Mouse (Mus musculus): ENCODE measurements around the gene Tmem51.

Tmem51 gene

DNA sequence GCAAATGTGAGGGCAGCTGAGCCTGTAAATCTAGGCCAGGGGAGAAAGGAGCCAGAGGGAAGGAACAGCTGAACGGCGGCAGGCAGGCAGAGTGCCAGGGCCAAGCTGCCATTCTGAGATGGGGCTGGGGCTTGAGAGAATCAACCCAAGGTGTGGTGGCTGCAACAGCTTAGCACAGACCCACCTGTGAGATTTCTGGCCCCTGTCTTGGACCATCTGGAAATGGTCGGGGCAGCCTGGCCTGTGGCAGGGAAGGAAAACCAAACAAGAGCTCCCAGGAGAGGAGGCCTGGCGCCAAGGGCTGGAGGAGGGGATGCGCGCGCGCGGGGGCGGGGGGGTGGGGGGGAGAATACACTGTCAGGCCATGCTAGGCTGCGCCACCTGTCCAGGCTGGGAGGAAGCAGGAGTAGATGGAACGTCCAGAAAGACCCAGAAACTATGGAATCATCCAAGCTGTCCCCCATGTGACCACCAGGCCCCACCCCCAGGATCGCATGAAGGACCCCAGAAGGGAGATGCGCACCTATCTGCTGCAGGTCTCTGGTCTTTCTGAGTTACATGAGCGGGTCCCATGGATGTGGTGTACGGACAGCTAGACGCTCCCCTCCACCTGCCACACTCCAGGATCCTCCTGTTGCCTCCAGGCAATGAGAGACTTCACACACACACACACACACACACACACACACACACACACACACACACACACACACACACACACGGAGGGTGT lies 3.0 kb downstream of the Tmem51 start:
- no peak for DNase-seq (ENCODE audit: low spot score)

DNA sequence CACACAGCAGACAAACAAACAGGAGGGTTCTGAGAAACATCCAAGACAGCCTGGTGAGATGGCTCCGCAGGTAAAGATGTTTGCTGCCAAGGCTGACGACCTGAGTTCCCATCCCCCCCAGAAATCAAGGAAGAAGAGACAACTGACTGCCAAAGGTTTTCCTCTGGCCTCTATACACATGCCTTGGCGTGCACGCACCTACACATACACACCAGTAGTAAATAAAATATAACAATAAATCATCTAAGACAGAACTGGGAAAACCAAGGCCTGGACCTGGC lies 3.7 kb downstream of the Tmem51 start:
- DNase-seq (ENCODE audit: low spot score), result no peak

DNA sequence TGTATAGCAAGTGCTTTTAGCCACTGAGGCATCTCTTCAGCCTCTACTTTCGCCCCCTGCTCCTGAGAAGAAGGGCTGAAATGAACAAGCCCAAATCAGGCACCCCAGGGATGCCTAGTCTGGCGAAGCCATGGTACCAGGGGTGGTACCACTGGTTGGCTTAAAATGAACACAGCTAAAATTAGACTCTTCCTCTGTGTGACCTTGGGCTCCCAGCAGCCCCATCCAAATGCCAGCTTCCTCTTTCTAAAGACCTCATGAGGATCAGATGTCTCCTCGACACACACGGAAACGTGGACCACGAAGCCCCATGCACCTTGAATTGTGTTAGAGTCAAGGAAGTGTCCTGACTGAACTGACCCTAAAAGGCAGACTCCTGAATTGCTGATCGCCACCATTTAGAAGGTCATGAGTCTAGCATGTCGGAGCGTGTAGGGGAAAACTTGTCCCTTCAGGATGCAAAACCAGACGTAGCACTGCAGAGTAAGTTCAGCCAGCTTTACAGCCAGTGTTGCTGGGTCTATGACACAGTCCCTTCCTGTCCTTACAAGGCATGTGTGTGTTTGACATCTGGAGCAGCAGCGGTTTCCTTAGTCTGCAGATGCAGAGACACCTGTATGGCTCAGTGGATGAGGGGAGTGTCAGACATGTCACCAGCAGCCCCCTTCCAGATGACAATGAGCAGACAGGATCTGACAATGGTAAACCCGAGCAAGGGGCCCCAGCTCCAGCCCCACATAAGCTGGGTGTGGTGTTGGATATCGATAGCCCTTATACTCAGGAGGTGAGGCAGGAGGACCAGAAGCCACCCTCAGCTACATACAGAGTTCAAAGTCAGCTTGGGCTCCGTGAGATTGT lies 4.2 kb downstream of the Tmem51 start:
- DNase-seq (ENCODE audit: low spot score), result no peak

DNA sequence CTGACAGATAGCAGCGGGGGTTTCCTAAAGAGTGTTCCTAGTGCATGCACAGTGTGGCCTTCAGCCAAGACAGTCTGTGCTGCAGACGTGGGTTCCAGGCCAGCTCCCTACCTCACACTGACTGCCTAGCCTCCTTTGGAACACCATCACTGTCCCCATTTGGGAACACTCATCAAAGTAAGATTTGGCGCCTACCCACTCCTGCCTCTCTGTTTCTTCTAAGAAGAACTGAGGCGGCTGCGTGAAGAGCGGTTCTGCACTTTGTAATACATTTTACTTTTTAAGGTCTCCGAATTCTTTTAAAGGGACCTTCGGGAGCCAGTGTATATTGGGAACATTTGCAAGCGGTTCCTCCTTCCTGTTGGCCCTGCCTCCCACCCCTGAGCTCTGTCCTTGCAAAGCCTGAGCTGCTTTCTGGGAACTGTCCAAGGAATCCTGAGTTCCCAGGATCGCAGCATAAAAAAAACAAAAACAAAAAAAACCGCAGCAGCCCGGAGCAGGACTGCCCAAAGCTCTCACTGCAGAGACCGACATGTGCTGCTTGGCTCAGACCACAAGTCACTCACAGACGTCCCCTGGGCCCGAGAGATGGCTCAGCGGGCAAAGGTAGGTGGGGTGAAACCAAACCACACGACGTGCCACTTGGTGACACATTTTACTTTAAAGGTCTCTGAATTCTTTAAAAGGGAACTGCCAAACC lies 6.4 kb downstream of the Tmem51 start:
- DNase-seq (ENCODE audit: low spot score), result no peak

DNA sequence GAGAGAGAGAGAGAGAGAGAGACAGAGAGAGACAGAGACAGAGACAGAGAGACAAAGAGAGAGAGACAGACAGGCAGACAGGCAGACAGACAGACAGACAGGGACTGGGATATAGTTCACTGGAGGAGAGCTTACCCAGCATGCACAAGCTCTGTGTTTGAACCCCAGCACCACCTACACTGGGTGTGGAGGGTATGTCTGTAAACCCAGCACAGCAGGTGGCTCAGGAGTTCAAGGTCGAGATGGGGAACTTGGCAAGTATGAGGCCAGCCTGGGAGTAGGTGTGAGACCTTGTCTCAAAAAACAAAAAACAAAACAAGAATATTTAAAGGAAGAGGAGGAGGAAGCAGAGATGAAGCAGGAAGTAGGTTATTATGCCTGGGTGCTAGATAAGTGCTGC lies 7.2 kb downstream of the Tmem51 start:
- DNase-seq (ENCODE audit: low spot score), result no peak

DNA sequence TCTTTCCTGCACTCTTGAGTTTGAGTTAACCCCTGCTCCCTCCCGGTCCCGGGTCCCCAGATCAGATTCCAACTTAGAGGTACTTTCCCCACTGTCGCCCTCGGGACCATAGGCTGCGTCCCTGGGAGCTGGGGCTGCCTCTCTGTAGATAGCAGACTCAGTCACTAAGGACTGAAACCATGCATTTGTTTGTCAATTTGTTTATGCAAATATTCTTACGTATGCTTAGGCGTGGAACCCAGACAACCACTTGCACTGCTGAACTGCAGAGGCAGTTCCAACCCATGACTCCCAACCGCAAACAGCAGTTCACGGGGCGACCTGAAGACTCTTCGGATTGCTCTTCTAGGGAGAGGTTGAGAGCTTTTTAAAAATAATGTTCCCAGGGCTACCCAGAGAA lies 8.2 kb downstream of the Tmem51 start:
- DNase-seq (ENCODE audit: low spot score), result no peak

DNA sequence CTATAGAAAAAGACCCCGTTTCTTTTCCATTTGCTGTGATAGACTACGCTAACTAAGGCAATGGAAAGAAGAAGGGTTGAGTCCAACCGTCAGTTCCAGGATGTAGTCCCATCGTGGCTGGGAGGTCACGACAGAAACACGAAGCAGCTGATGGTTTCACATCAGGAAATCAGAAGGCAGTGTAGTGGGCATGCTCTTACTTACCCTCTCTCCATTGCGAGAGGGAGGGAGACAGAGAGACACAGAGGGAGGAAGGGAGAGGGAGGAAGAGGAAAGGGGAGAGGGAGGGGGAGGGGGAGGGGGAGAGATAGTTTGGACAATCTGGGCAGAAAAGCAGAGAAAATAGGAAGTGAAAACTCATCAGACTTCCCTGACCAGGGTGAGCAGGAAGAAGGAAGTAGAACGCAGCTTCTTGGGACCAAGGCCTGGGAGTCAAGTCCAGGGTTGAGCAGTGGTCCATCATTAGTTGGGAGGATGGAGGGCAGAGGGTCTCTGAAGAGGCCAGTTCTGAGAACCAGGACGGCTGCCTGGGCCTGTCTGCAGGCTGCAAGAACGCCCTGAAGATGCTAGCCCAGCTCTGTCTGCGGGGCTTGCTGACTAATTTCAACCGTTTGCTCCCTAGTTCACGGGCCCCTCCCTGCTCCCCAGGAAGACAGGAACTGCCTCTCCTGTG lies 9.9 kb downstream of the Tmem51 start:
- DNase-seq (ENCODE audit: low spot score), result no peak

DNA sequence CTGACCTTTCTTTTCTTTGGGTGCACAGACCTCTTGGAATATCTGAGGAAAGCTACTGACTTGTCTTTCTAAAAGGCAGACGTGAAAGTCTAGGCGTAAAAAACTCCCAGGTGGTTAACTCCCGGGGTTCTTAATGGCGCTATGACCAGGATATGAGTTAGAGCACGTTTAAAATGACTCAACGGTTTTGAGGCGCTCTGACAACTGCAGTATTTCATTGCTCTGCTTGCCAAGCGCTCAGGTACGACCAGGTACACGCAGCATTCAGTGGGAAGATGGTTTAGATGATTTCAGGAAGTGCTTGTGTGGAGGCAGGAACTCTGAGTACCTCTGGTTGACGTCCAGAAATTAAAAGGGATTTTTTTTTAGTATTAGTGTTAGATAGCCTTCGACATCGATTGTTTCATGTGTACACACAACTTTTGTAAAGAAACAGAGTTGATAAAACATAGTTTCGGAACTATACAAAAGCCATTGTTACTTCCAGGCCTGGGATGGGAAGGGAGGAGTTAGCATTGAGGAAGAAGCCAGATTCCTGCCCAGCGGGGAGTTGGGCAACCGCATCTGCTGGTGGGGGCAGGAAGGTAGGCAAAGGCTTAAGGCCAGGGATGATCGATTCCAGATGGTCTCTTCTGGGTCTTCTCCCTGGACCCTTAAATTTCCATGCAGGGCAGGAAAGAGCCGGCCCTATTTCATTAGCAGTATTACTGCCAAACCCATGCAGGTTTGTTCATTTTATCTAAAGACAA lies 12.7 kb downstream of the Tmem51 start:
- no peak for DNase-seq (ENCODE audit: low spot score)

DNA sequence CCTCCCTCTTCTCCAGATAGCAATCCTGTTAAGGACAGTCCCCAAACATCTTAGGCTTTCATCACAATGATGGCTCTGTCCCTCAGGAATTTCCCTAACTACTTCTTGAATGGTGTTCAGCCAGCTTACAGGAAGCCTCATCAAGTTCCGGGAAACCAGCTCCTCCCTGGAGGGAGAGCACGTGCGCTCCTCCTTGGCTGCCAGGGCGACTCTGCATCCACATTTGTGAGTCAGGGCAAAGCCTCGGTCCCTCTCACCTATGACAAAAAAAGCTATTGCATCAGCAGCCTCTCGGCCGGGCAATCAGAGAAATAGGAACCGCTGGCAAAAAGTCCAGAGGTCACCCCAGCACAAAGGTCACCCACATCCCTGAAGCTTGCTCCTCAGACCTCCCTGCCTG lies 13.3 kb downstream of the Tmem51 start:
- no peak for DNase-seq (ENCODE audit: low spot score)

DNA sequence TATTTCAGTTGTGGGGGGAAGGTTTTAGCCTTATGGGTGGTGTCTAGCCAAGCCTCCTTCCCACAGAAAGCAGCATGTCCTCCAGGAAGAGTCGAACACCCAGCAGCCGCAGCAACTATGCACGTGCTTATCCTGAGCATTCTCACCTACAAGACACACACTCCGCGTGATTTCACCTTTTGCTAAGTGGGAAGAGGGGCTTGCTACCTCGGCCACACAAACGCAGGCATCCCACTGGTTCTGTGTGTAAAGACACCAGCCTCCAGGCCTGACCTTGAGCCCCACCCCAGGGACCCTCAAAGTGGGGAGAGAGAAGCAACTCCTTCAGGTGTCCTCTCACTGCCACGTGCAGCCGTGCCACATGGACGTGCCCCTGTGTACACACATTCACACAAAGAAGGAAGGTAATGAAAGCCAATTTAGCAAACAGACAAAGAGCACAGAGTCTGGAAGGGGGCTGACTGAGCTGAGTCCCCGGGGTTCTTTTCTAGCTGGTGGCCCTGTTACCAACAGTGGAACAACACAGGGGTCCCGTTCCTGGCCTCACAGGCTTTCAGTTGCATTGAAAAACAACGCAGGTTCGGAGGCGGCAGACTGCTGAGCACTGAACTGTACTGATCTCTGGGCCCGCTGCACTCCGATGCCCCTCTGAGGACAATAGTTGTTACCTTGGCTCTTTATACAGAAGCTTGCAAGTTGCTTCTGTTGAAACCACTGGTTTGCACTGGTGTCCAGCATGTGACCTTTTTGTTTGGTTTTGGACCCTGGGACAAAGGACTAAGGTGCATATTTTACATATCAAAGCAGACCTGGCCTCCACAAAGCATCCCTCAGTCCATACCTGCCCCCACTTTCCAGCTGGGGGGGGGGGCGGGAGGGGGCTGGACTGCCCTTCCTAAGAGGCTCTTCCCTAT lies 14.9 kb downstream of the Tmem51 start:
- DNase-seq (ENCODE audit: low spot score), result no peak

DNA sequence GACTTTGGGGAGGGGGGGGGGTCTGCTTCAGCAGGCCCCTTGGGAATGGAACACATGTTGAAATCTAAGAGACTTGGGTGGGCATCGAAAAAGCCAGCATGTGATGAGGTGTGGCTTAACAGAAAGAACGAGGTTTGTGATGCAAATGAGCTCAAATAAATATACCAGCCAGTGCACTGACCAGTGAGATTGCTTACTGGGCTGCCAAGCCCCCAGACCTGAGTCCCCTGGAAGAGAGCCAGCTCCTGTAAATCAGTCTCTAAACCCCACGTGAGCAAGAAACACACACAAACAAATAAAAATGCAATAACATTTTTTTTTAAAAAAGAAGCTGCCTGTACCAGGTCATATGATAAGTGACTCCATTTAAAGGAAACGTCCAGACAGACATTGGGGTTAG lies 17.5 kb downstream of the Tmem51 start:
- DNase-seq (ENCODE audit: low spot score), result no peak

DNA sequence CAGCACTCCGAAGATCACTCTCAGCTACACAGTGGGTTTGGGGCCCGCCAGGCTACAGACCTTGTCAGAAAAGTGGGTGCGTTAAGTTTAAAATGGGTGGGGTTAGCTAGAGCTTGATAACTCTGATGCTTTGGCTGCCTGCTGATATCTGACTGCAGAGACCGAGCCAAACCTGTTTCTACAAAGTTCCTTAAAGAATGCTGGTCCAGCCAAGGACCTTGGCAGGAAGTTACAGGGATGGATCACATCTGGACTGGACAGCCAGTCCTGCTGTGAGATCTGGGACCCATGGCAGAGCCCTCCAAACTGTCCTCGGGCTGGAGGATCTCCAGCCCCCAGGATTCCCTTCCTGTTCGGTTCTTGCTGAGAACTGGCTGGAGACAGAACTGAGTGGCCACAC lies 18.3 kb downstream of the Tmem51 start:
- no peak for DNase-seq (ENCODE audit: low spot score)

DNA sequence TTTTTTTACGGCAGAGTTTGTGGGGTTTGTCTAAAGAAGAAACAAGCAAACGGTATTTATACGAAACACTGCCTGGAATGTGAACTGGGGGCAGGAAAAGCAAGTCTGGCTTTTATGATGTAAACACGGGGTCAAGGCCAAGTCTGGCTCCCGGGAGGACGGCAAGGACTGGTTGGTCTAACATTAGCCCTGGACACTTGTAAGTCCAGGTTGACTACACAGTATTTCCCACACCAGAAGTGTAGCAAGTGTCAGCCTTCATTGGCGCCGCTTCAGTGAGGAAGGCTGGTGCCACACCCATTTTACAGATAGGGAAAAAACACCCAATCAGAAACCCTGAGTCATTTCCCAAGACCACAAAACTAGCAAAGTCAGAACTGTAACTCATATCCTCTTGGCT lies 18.8 kb downstream of the Tmem51 start:
- no peak for DNase-seq (ENCODE audit: low spot score)

DNA sequence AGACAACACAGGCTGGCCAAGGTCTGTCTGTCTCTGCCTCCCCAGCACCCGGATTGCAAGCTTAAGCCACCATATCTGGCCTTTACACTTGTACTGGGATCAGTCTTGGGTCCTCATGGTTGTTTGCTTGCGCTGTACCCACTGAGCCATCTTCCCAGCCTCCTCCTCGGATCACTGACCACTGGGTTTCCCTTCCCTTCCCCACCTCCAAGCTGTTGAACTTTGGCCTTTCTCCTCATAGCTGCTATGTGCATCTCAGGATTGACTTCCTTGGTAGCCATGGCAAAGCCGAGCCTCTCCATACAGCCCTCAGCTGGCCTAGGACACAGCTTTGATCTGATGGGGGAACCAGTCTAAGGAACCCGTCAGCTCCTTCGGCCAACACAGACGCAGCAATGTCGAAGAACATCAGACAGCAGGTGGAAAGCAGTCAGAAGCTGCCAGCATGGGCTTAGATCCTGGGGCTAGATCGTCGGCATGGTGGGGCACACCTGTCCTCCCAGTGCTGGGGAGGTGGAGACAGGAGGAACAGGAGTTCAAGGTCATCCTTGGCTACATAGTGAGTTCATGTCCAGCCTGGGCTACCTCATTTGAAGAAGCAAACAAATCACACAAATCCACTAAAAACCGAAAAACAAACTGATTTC lies 19.4 kb downstream of the Tmem51 start:
- no peak for DNase-seq (ENCODE audit: low spot score)

DNA sequence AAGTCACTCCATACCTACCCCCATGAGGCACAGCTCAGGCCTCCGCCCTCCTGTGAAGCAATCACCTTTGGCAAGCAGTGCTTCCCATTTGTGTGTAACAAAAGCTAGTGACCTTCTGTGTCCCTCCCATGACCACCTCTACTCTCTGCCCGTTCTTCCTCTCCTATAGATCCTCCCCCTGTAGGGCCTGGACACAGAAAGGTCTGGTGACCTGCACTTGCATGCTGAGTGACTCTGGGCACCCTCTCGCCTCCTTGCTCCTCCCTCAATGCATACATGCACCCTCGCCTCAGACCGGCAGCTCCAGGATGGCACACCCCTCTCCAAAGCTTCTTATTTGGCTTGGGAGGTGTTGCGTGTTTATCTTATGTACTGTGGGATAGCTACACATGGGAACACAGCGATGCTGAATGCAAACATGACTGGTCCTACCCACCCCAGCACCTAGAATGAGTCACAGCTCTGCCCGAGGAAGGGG lies 21.0 kb downstream of the Tmem51 start:
- DNase-seq (ENCODE audit: low spot score), result no peak

DNA sequence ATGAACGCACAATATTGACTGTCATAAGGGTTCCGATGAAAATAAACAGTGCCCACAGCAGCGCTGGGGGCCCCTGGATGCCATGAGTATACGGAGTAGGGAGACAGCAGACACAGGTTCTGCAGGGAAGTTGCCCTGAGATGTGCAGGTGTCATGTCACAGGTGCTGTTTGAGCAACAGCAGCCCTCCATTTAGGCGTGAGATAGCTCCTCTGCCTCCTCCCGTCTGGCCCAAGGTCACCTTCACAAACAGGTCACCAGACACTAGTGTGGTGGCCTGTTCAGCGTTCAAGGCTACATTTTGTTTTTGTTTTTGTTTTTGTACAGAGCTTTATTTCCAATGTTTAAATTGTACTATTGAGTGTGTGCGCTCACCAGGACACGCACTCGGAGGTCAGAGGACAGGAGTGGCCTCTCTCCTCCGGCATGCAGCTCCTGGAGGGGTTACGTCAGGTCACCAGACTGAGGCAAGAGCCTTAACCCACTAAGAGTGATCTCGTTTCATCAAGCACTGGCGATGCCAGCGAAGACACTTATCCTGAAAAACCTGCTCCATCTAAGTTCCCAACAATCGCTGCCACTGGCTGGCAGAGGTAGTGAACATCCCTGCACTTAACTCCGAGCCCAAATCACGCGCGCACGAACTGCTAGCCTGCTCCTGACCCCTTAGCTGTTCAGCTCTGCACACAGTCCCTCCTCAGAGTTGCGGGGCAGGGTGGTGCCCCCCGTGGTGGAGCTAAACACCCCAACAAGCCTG lies 22.4 kb downstream of the Tmem51 start:
- no peak for DNase-seq (ENCODE audit: low spot score)

DNA sequence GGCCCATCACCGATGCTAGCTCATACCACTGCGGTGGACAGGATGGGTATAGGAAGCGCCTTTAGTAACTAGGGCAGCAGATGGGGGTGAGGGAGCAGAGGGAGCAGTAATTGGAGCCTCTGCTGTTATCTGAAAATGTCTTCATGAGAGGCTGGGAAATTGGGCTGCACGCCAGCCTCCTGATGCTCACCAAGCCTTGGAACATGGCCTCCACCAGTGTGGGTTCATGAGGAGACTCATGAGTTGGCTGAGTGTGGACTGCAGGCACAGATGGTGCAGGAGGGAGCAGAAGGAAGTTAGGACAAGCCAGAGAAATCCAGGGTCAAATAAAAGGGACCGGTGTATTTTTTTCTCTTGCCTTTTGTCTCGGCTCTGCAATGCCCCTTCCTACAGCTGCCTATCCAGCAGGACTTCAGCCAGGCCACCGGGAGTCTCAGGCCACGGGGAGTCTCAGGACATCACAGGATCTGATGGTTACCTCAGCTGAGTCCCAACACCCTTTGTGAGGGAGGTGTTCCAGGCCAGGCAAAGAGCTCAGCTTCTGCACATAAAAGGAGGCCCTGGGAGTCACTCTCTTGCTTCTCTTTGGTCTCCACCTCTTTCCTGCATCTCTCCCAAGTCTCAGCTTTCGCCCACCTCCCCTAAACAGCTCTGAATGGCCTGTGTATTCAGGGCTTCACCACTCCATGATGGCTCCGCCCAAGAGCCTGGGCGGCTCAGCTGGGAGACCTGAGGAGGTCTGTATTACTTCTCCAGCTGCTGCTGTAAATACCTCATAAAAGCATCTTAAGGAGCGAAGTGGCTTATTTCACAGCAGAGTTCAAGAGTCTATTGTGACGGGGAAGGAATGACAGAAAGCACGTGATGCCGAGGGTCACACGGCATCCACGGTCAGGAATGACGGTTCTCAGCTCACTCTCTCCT lies 23.4 kb downstream of the Tmem51 start:
- no peak for DNase-seq (ENCODE audit: low spot score)

DNA sequence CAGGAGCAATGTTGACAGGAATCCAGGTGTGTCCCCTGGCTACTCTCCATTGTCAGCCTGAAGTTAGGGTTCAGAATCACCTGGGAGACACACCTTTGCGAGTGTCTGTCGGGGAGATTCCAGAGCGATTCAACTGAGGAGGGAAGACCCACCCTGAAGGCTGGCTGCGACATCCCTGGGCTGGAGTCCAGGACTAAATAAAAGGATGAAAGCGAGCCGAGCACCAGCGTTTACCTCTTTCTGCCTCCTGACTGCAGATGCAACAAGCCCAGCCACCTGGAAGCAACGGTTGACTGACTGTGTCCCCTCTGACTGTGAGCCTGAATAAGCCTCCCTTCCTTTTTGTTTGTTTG lies 24.3 kb downstream of the Tmem51 start:
- DNase-seq (ENCODE audit: low spot score), result no peak

Measured in spleen, adult 12 weeks (tissue).